Comparison of ENCODE assay signal across 7 mouse cellular contexts in the genomic region with DNA sequence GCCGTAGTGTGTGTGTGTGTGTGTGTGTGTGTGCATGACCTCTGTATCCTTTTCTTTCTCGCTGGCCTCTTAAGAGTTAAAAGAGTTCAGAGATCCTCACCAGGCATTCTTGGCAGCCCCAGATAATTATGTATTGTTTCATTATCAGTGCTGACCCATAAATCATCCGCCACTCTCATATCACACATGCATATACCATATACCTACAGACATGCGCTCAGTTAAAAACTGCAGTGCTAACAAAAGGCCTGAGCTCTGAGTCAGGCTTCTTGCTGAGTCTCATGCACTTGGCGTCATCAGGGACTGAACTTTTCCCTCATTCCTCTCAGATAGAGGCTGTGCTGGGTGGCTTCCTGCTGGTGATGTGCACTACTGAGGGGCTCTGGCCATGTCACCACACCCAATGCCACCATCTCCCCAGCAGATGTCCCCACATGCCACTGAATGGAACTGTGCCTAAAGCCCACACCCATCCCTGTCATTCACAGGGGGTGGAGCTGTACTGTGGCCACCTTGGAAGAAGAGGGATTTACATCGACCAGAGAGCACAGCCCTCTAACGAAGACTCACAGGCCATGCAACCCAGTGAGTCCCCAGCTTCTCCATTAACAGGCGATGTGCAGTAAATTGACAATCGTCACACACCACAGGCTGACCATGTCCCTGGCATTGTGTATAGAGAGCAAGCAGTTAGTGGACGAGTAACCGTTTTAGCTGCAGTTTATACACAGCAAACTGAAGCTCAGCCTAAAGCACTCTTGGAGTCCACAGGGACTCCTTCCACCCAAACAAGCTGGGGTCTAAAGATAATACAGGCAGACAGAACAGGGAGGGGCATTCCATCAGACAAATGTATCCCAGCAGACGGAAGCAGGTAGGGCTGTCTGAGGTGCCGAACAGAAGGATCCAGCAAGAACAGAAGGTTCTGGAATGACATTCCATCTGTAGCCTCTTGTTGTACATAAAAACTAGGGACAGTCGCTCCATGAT. TPM values are rescaled to one million over a fixed set of nuclear protein-coding genes. Genes with fewer than 3 reads are reported as not detected.
DNase-seq lines count a peak whose midpoint lies in the region; ATAC-seq lines count a peak whose summit lies in the region.

No protein-coding gene starts in this region.

- no peak overlapping the region for H3K4me2 ChIP-seq in kidney, embryonic 16.5 days (replicated peaks; ENCODE audit: low read depth, low read length)
- no peak overlapping the region for H3K4me2 ChIP-seq in embryonic facial prominence, embryonic 11.5 days (ENCODE audit: low read depth, low read length)
- no peak overlapping the region for H3K4me2 ChIP-seq in lung, embryonic 15.5 days

- no peaks in the 10 kb centered on the region for H3K36me3 ChIP-seq in kidney, embryonic 16.5 days (ENCODE audit: insufficient read depth, low read length)
- H3K36me3 ChIP-seq in embryonic facial prominence, embryonic 11.5 days (replicated peaks; ENCODE audit: control insufficient read depth, insufficient read depth, low read depth, low read length) = no peaks in the 10 kb centered on the region
- H3K36me3 ChIP-seq in lung, embryonic 15.5 days = no peaks in the 10 kb centered on the region

- no peak overlapping the region for H3K27ac ChIP-seq in kidney, embryonic 16.5 days (ENCODE audit: low read length)
- no peak overlapping the region for H3K27ac ChIP-seq in embryonic facial prominence, embryonic 11.5 days (replicated peaks; ENCODE audit: low read depth, low read length)
- no peak overlapping the region for H3K27ac ChIP-seq in lung, embryonic 15.5 days

- DNase-seq in kidney, adult 8-10 months = no peak
- DNase-seq in NIH3T3 (ENCODE audit: low read depth) = peak; percentile 58
- DNase-seq in embryonic facial prominence, embryonic 11.5 days (ENCODE audit: low spot score) = peak; percentile 42
- DNase-seq in right cerebral cortex, adult 2 months (ENCODE audit: low spot score in 2 of 2) = no peak
- DNase-seq in left cerebral cortex, adult 11 months (ENCODE audit: low spot score) = no peak

- no peaks in the 10 kb centered on the region for H3K27me3 ChIP-seq in kidney, embryonic 16.5 days (ENCODE audit: insufficient read depth, low read length)
- H3K27me3 ChIP-seq in embryonic facial prominence, embryonic 11.5 days (ENCODE audit: control insufficient read depth, insufficient read depth, low read length) = no peaks in the 10 kb centered on the region
- H3K27me3 ChIP-seq in lung, embryonic 15.5 days = no peaks in the 10 kb centered on the region

- no peaks in the 10 kb centered on the region for H3K4me1 ChIP-seq in kidney, embryonic 16.5 days (ENCODE audit: insufficient read depth, low read length)
- no peaks in the 10 kb centered on the region for H3K4me1 ChIP-seq in embryonic facial prominence, embryonic 11.5 days (ENCODE audit: control insufficient read depth, insufficient read depth, low read length)
- peaks cover 3% of the 10 kb centered on the region; the same call in 1 of the 2 replicates for H3K4me1 ChIP-seq in lung, embryonic 15.5 days

- no peak overlapping the region for H3K9ac ChIP-seq in kidney, embryonic 16.5 days (replicated peaks; ENCODE audit: low read length)
- H3K9ac ChIP-seq in embryonic facial prominence, embryonic 11.5 days (replicated peaks; ENCODE audit: low read length) = no peak overlapping the region
- H3K9ac ChIP-seq in lung, embryonic 15.5 days = 0 out of 2 replicates have a peak overlapping the region, but pooled peaks have one; percentile 22

- no peaks in the 10 kb centered on the region for H3K9me3 ChIP-seq in kidney, embryonic 16.5 days (ENCODE audit: low read length)
- H3K9me3 ChIP-seq in embryonic facial prominence, embryonic 11.5 days (replicated peaks; ENCODE audit: control insufficient read depth, low read length) = no peaks in the 10 kb centered on the region
- H3K9me3 ChIP-seq in lung, embryonic 15.5 days = no peaks in the 10 kb centered on the region

- peak; percentile 80 for ATAC-seq in kidney, embryonic 16.5 days (ENCODE audit: low FRiP score, low TSS enrichment)
- ATAC-seq in embryonic facial prominence, embryonic 11.5 days (replicated peaks; ENCODE audit: insufficient number of reproducible peaks, low FRiP score, low TSS enrichment, low read depth) = peak; percentile 30; the same call in 1 of the 2 replicates
- ATAC-seq in lung, embryonic 15.5 days (ENCODE audit: borderline replicate concordance, extremely low read depth, low FRiP score, low TSS enrichment) = peak; percentile 43; the same call in 1 of the 2 replicates

- no peak overlapping the region for H3K4me3 ChIP-seq in kidney, embryonic 16.5 days (ENCODE audit: low read length)
- H3K4me3 ChIP-seq in embryonic facial prominence, embryonic 11.5 days (ENCODE audit: low read depth, low read length) = no peak overlapping the region
- H3K4me3 ChIP-seq in lung, embryonic 15.5 days = no peak overlapping the region

- WGBS in kidney, embryonic 16.5 days = 61% methylated on average over 14 of the region's 14 CpGs
- 62% methylated on average over 14 of the region's 14 CpGs for WGBS in embryonic facial prominence, embryonic 11.5 days
- WGBS in lung, embryonic 15.5 days = 55% methylated on average over 14 of the region's 14 CpGs

RNA-seq across cellular contexts. Expression of gene Tchp, which starts 4.9 kb away (rescaled TPM):
- polyA plus RNA-seq in kidney, embryonic 16.5 days (2015; fragmentation: Nextera tagmentation; extraction: Ambion mirVana) = 15.5 and 16.1 TPM in 2 replicates
- 11.1 and 12.0 TPM in 2 replicates for polyA plus RNA-seq in embryonic facial prominence, embryonic 11.5 days (2014; fragmentation: Nextera tagmentation; extraction: Ambion mirVana)
- 12.3 and 12.8 TPM in 2 replicates for polyA plus RNA-seq in lung, embryonic 15.5 days (2015; fragmentation: Nextera tagmentation; extraction: Ambion mirVana)

RNA-seq across cellular contexts. Expression of gene Gltp, which starts 11.9 kb away (rescaled TPM):
- polyA plus RNA-seq in kidney, embryonic 16.5 days (2015; fragmentation: Nextera tagmentation; extraction: Ambion mirVana) = 86.0 and 89.6 TPM in 2 replicates
- 57.3 and 59.3 TPM in 2 replicates for polyA plus RNA-seq in embryonic facial prominence, embryonic 11.5 days (2014; fragmentation: Nextera tagmentation; extraction: Ambion mirVana)
- polyA plus RNA-seq in lung, embryonic 15.5 days (2015; fragmentation: Nextera tagmentation; extraction: Ambion mirVana) = 95.4 and 106 TPM in 2 replicates

RNA-seq across cellular contexts. Expression of gene Trpv4, which starts 44.5 kb away (rescaled TPM):
- polyA plus RNA-seq in kidney, embryonic 16.5 days (2015; fragmentation: Nextera tagmentation; extraction: Ambion mirVana) = 33.4 and 33.6 TPM in 2 replicates
- 0.85 and 1.1 TPM in 2 replicates for polyA plus RNA-seq in embryonic facial prominence, embryonic 11.5 days (2014; fragmentation: Nextera tagmentation; extraction: Ambion mirVana)
- polyA plus RNA-seq in lung, embryonic 15.5 days (2015; fragmentation: Nextera tagmentation; extraction: Ambion mirVana) = 2.0 and 2.2 TPM in 2 replicates

Comparison
In these comparisons a context has a peak if more than half of its experiments do, and no peak if none do; other contexts are left out.
1. ATAC-seq: peak in every context shown above with its lines; median percentile 80 in kidney, embryonic 16.5 days; 43 in lung, embryonic 15.5 days; 30 in embryonic facial prominence, embryonic 11.5 days.
2. DNase-seq: peak in NIH3T3 (single experiment) and embryonic facial prominence, embryonic 11.5 days (single experiment); none in kidney, adult 8-10 months (0 of 2), right cerebral cortex, adult 2 months (0 of 2) and left cerebral cortex, adult 11 months (single experiment).
3. RNA of gene Trpv4, which starts 44.5 kb away (polyA plus RNA-seq): 33.4 to 33.6 TPM in kidney, embryonic 16.5 days; 2.0 to 2.2 TPM in lung, embryonic 15.5 days and 0.85 to 1.1 TPM in embryonic facial prominence, embryonic 11.5 days; every median in the first group is over 10 times any median in the second.